Mouse (Mus musculus) CH12.LX (cell line): ENCODE measurements around the gene Asb14. TPM values are rescaled to one million over a fixed set of nuclear protein-coding genes. Genes with fewer than 3 reads are reported as not detected.
"Not testable (repeated sequence)": the region's sequence is repeated elsewhere in the genome, so short reads cannot be mapped to it uniquely, and the experiment has no call there.

ENCODE experiments used
- DNase-seq: peaks from one replicate; pipeline ENCODE4 v3.0.0-alpha.2; 2013; ENCODE audit errors: extremely low read depth
- H3K27ac ChIP-seq: 2 replicates; pipeline ENCODE4 v1.5.1; 2012; ENCODE audit warnings: low read depth, mild to moderate bottlenecking, control low read depth, moderate library complexity; ENCODE audit not compliant: insufficient read depth
- H3K27me3 ChIP-seq: replicated peaks from 2 replicates; pipeline ENCODE3; 2012; ENCODE audit warnings: inconsistent platforms
- H3K36me3 ChIP-seq, 2 experiments: replicated peaks in 1 of 2; 2 replicates each; pipeline versions ENCODE3 to v1.6.1; 2012; ENCODE audit warnings: inconsistent platforms in 1 of 2, low read length in 1 of 2, mild to moderate bottlenecking in 1 of 2, mixed read lengths in 1 of 2, moderate library complexity in 1 of 2; ENCODE audit not compliant: control insufficient read depth in 1 of 2, insufficient read depth in 1 of 2
- H3K4me1 ChIP-seq, 2 experiments: 2 replicates each; pipeline ENCODE4 v1.6.1; 2012; ENCODE audit warnings: inconsistent platforms in 1 of 2, moderate library complexity in 1 of 2; ENCODE audit not compliant: insufficient read depth in 2 of 2, control insufficient read depth in 1 of 2
- H3K4me2 ChIP-seq: 2 replicates; pipeline ENCODE4 v1.6.1; 2012; ENCODE audit warnings: low read depth, mild to moderate bottlenecking, control low read depth; ENCODE audit not compliant: poor library complexity, insufficient read depth, severe bottlenecking
- H3K4me3 ChIP-seq, 3 experiments: fragments of 150-350 bp in 1 of 3; sonication (generic) in 1 of 3; replicated peaks in 1 of 3; 2 replicates each; pipeline versions ENCODE3 to v1.5.1; 2011 to 2012; ENCODE audit warnings: low read depth in 2 of 3, low read length in 2 of 3, mild to moderate bottlenecking in 2 of 3, moderate library complexity in 2 of 3, control low read depth in 1 of 3, improper control_type of control experiment in 1 of 3, inconsistent platforms in 1 of 3, mixed read lengths in 1 of 3; ENCODE audit not compliant: poor library complexity in 1 of 3
- H3K79me2 ChIP-seq: replicated peaks from 2 replicates; pipeline ENCODE4 v1.6.1; 2012; ENCODE audit warnings: mild to moderate bottlenecking, moderate library complexity; ENCODE audit not compliant: control insufficient read depth, poor library complexity, insufficient read depth, severe bottlenecking; ENCODE audit errors: extremely low read depth
- H3K9ac ChIP-seq: 2 replicates; pipeline ENCODE4 v1.6.1; 2012; ENCODE audit warnings: low read depth, mild to moderate bottlenecking, control low read depth, moderate library complexity; ENCODE audit not compliant: insufficient read depth
- H3K9me3 ChIP-seq: replicated peaks from 2 replicates; pipeline ENCODE3; 2012; ENCODE audit warnings: low read length, inconsistent platforms, mixed read lengths
- BHLHE40 ChIP-seq: IDR thresholded peaks from 2 replicates; pipeline ENCODE4 v1.6.1; 2011; ENCODE audit warnings: mild to moderate bottlenecking, low read depth, low read length, improper control_type of control experiment
- E2F4 ChIP-seq: IDR thresholded peaks from 2 replicates; pipeline ENCODE4 v1.6.1; 2011; ENCODE audit warnings: low read depth, low read length, improper control_type of control experiment; ENCODE audit not compliant: insufficient replicate concordance
- EP300 ChIP-seq: IDR thresholded peaks from 2 replicates; pipeline ENCODE4 v1.6.1; 2011; ENCODE audit warnings: low read length, improper control_type of control experiment
- GABPA ChIP-seq: IDR thresholded peaks from 2 replicates; pipeline ENCODE4 v1.6.1; 2012; ENCODE audit warnings: low read depth, low read length, improper control_type of control experiment, inconsistent platforms; ENCODE audit not compliant: insufficient replicate concordance
- IRF4 ChIP-seq: IDR thresholded peaks from 2 replicates; pipeline ENCODE4 v1.6.1; 2014; ENCODE audit warnings: low read depth, mild to moderate bottlenecking, inconsistent platforms, low read length, improper control_type of control experiment
- JUND ChIP-seq: conservative IDR thresholded peaks from 2 replicates; pipeline ENCODE4 v1.6.1; 2011; ENCODE audit warnings: low read depth, low read length, improper control_type of control experiment
- KAT2A ChIP-seq: IDR thresholded peaks from 2 replicates; pipeline ENCODE4 v1.6.1; 2012; ENCODE audit warnings: low read length, improper control_type of control experiment, inconsistent platforms; ENCODE audit not compliant: insufficient replicate concordance
- MAFK ChIP-seq: IDR thresholded peaks from 2 replicates; pipeline ENCODE4 v1.6.1; 2011; ENCODE audit warnings: low read length, improper control_type of control experiment; ENCODE audit not compliant: insufficient replicate concordance
- MXI1 ChIP-seq: IDR thresholded peaks from 2 replicates; pipeline ENCODE4 v1.6.1; 2011; ENCODE audit warnings: mild to moderate bottlenecking, low read depth, low read length, improper control_type of control experiment
- NRF1 ChIP-seq: IDR thresholded peaks from 2 replicates; pipeline ENCODE4 v1.6.1; 2014; ENCODE audit warnings: low read depth, mild to moderate bottlenecking, inconsistent platforms, low read length, improper control_type of control experiment, moderate library complexity
- PAX5 ChIP-seq: IDR thresholded peaks from 2 replicates; pipeline ENCODE4 v1.6.1; 2012; ENCODE audit warnings: low read length, inconsistent platforms, mixed read lengths
- POLR2A ChIP-seq: IDR thresholded peaks from 2 replicates; pipeline ENCODE4 v1.6.1; 2011; ENCODE audit warnings: low read depth, mild to moderate bottlenecking, improper control_type of control experiment, low read length
- RAD21 ChIP-seq: IDR thresholded peaks from 2 replicates; pipeline ENCODE4 v1.6.1; 2011; ENCODE audit warnings: low read depth, mild to moderate bottlenecking, low read length, improper control_type of control experiment, moderate library complexity
- RCOR1 ChIP-seq: conservative IDR thresholded peaks from 2 replicates; pipeline ENCODE4 v1.6.1; 2012; ENCODE audit warnings: low read depth, mild to moderate bottlenecking, inconsistent platforms, low read length, improper control_type of control experiment
- SIN3A ChIP-seq: IDR thresholded peaks from 2 replicates; pipeline ENCODE4 v1.6.1; 2012; ENCODE audit warnings: low read length, improper control_type of control experiment, inconsistent platforms
- TCF12 ChIP-seq: IDR thresholded peaks from 2 replicates; pipeline ENCODE4 v1.6.1; 2014; ENCODE audit warnings: low read depth, mild to moderate bottlenecking, inconsistent platforms, low read length, improper control_type of control experiment
- UBTF ChIP-seq: IDR thresholded peaks from 2 replicates; pipeline ENCODE4 v1.6.1; 2012; ENCODE audit warnings: low read depth, mild to moderate bottlenecking, inconsistent platforms, low read length, improper control_type of control experiment, moderate library complexity
- USF2 ChIP-seq: conservative IDR thresholded peaks from 2 replicates; pipeline ENCODE4 v1.6.1; 2011; ENCODE audit warnings: low read depth, low read length, improper control_type of control experiment
- ZC3H11A ChIP-seq: IDR thresholded peaks from 2 replicates; pipeline ENCODE4 v1.6.1; 2012; ENCODE audit warnings: low read depth, mild to moderate bottlenecking, inconsistent platforms, low read length, improper control_type of control experiment
- ZKSCAN1 ChIP-seq: IDR thresholded peaks from 2 replicates; pipeline ENCODE4 v1.6.1; 2012; ENCODE audit warnings: low read depth, inconsistent platforms, low read length, improper control_type of control experiment, borderline replicate concordance
- ZNF384 ChIP-seq: IDR thresholded peaks from 2 replicates; pipeline ENCODE4 v1.6.1; 2012; ENCODE audit warnings: low read depth, low read length, improper control_type of control experiment, inconsistent platforms
- dilution Hi-C: fragments of 300-500 bp; cut with MboI; formaldehyde crosslinking; loops from 2 replicates; pipeline ENCODE4 v1.14.3; 2020; ENCODE audit warnings: low sequenced_read_pairs; ENCODE audit not compliant: extremely low pct_unique_long_range_greater_than_20kb, extremely low pct_ligation_motif_present
- in situ Hi-C: fragments of 300-500 bp; cut with MboI; formaldehyde crosslinking; loops from 3 replicates; pipeline ENCODE4 v1.14.3; 2019; ENCODE audit warnings: low sequenced_read_pairs, low pct_ligation_motif_present, low pct_unique_long_range_greater_than_20kb, mixed read lengths
- polyA plus RNA-seq: library from polyadenylated mRNA; unstranded; fragments of >175 nt; gene quantifications from 2 replicates; pipeline ENCODE4 v1.2.1, GENCODE M21; 2012; ENCODE audit warnings: low read depth; ENCODE audit not compliant: insufficient read length
- total RNA-seq, 2 experiments: library from RNA; depleted of rRNA; stranded (reverse); fragments of 300-350 nt in 1 of 2; fragments of >200 nt in 1 of 2; gene quantifications; 2 replicates each; pipeline ENCODE4 v1.2.3; 2012 to 2014

Gene Asb14
- total and polyA plus RNA-seq, 3 experiments = not detected

- no peak overlapping the region for H3K9ac ChIP-seq
- H3K9me3 ChIP-seq = no peaks in the 10 kb centered on the region
- DNase-seq = no peak
- in situ Hi-C loops = no loop called here
- dilution Hi-C loops = no loop called here
- peaks cover 0 to 9% of the 10 kb centered on the region in 2 experiments; a peak in 2 of 4 replicates for H3K4me1 ChIP-seq
- H3K27me3 ChIP-seq = no peaks in the 10 kb centered on the region
- no peak overlapping the region for H3K27ac ChIP-seq
- H3K4me2 ChIP-seq = no peak overlapping the region
- no peaks in the 10 kb centered on the region for H3K36me3 ChIP-seq
- no peak overlapping the region for H3K4me3 ChIP-seq
- TF ChIP-seq ZNF384 (no peak), JUND (no peak), E2F4 (no peak), PAX5 (no peak)
- H3K79me2 ChIP-seq = no peaks in the 10 kb centered on the region
Observed at GRCm38 (mm10) chr14:26900893-26901292, 6.5 kb downstream of the Asb14 start.

GRCm38 (mm10) chr14:26907401-26907800 lies 13.0 kb downstream of the Asb14 start:
- H3K27me3 ChIP-seq = no peaks in the 10 kb centered on the region
- H3K36me3 ChIP-seq = no peaks in the 10 kb centered on the region
- H3K27ac ChIP-seq = no peak overlapping the region
- dilution Hi-C loops (no loop called here), in situ Hi-C loops (no loop called here)
- no peak overlapping the region for H3K4me3 ChIP-seq
- H3K4me1 ChIP-seq = no peaks in the 10 kb centered on the region
- no peak for DNase-seq
- H3K9me3 ChIP-seq = no peaks in the 10 kb centered on the region
- H3K79me2 ChIP-seq = no peaks in the 10 kb centered on the region
- no peak overlapping the region for H3K9ac ChIP-seq
- TF ChIP-seq IRF4 = no peak
- TF ChIP-seq MAFK = no peak
- TF ChIP-seq PAX5 = no peak
- no peak for TF ChIP-seq ZKSCAN1
- no peak for TF ChIP-seq ZNF384
- TF ChIP-seq EP300 = no peak
- no peak for TF ChIP-seq BHLHE40
- TF ChIP-seq KAT2A = no peak
- TF ChIP-seq MXI1 = no peak
- TF ChIP-seq POLR2A = no peak
- no peak for TF ChIP-seq RAD21
- TF ChIP-seq UBTF = no peak
- no peak for TF ChIP-seq NRF1
- TF ChIP-seq RCOR1 = no peak
- TF ChIP-seq ZC3H11A = no peak
- no peak for TF ChIP-seq SIN3A
- no peak for TF ChIP-seq USF2
- no peak for TF ChIP-seq GABPA
- no peak for TF ChIP-seq TCF12
- H3K4me2 ChIP-seq = no peak overlapping the region

GRCm38 (mm10) chr14:26910461-26910860 lies 16.1 kb downstream of the Asb14 start:
- H3K4me2 ChIP-seq, in situ Hi-C loops, H3K4me3 ChIP-seq, H3K27me3 ChIP-seq, H3K9ac ChIP-seq, dilution Hi-C loops, H3K79me2 ChIP-seq, H3K36me3 ChIP-seq, H3K27ac ChIP-seq, H3K4me1 ChIP-seq, H3K9me3 ChIP-seq, DNase-seq: not testable (repeated sequence)
